In genomic region chr10:59615981-59616520, GRCm38 (mm10) we compare ENCODE assay signal across 9 mouse cellular contexts. TPM values are rescaled to one million over a fixed set of nuclear protein-coding genes. Genes with fewer than 3 reads are reported as not detected.
A peak's percentile ranks its signal among the peaks of the same experiment; 100 is the strongest.
DNase-seq lines count a peak whose midpoint lies in the region; ATAC-seq lines count a peak whose summit lies in the region.
"Had no signal": no experiment of that assay in that cellular context is flagged by ENCODE, and none has a peak within 500 bp of the region (broad histone marks: within the 10 kb centered on the region; RNA-seq: fewer than 3 reads in every experiment).

Gm10322 (plus strand) TSS chr10:59616063.

- no peaks in the 10 kb centered on the region for H3K9me3 ChIP-seq in forebrain, embryonic 12.5 days

- H3K27me3 ChIP-seq in forebrain, embryonic 12.5 days: no peaks in the 10 kb centered on the region

- ATAC-seq in forebrain, embryonic 12.5 days (ENCODE audit: low FRiP score): peak; percentile 76

- H3K27ac ChIP-seq in forebrain, embryonic 12.5 days: peak within 1 kb of the TSS; percentile 80

- peak within 1 kb of the TSS; percentile 87 for H3K4me2 ChIP-seq in forebrain, embryonic 12.5 days

- no peaks in the 10 kb centered on the region for H3K36me3 ChIP-seq in forebrain, embryonic 12.5 days (replicated peaks)

- peak within 1 kb of the TSS; percentile 83 for H3K9ac ChIP-seq in forebrain, embryonic 12.5 days

- 0% methylated on average over 43 of the region's 51 CpGs for WGBS in forebrain, embryonic 12.5 days

- intact Hi-C loops in heart, postnatal 10 days (cut with DNase I): loop anchor here (5.0 kb wide), 4 partner anchors 39 to 201 kb away; partner anchors contain the start of gene Micu1

- peak; percentile 91 for DNase-seq in MN1 (ENCODE audit: low spot score)
- DNase-seq in c-Kit-positive CD71-negative TER-119-negative erythroid progenitor cells, embryonic 14.5 days (ENCODE audit: low read depth): peak; percentile 12
- DNase-seq in heart, postnatal 10 days: peak; percentile 77 to 81
- DNase-seq in kidney, postnatal 36 days: peak; percentile 81 to 84
- DNase-seq in lung, postnatal 14 days: peak; percentile 71
- DNase-seq in retina, embryonic 14.5 days (ENCODE audit: low spot score): peak; percentile 71
- DNase-seq in spleen, postnatal 10 days (ENCODE audit: low spot score in 2 of 2): no peak

- peak within 1 kb of the TSS; percentile 74 for H3K4me3 ChIP-seq in forebrain, embryonic 12.5 days (replicated peaks)

- peaks cover 22% of the 10 kb centered on the region for H3K4me1 ChIP-seq in forebrain, embryonic 12.5 days

RNA-seq across cellular contexts. Expression of gene Gm10322, which starts in this region (rescaled TPM):
- not detected in 2 replicates for polyA plus RNA-seq in forebrain, embryonic 12.5 days (2016; fragmentation: Nextera tagmentation; extraction: Ambion mirVana)
- total RNA-seq in heart, postnatal 10 days (2021): not detected
- polyA plus RNA-seq: gonadal fat pad, adult 2 months had no signal

Comparison
In these comparisons a context has a peak if more than half of its experiments do, and no peak if none do; other contexts are left out.
1. Peak in ATAC-seq, H3K4me3 ChIP-seq, H3K27ac ChIP-seq, H3K9ac ChIP-seq and H3K4me2 ChIP-seq in forebrain, embryonic 12.5 days; RNA of the gene not detected or under 1 TPM.
2. Peak in DNase-seq in heart, postnatal 10 days; RNA of the gene not detected or under 1 TPM.
3. DNase-seq: peak in MN1 (single experiment), c-Kit-positive CD71-negative TER-119-negative erythroid progenitor cells, embryonic 14.5 days (single experiment), kidney, postnatal 36 days (2 of 2), lung, postnatal 14 days (single experiment) and retina, embryonic 14.5 days (single experiment); none in spleen, postnatal 10 days (0 of 2).